Mouse (Mus musculus) cortical plate, adult 2 months (tissue): ENCODE measurements around the gene Glp1r. TPM values are rescaled to one million over a fixed set of nuclear protein-coding genes. Genes with fewer than 3 reads are reported as not detected.
A peak's percentile ranks its signal among the peaks of the same experiment; 100 is the strongest.

ENCODE experiments used
- H3K27ac ChIP-seq: fragments of 200-500 bp; 2 replicates; pipeline ENCODE4 v1.5.1; 2012; ENCODE audit warnings: low read length, control low read depth, inconsistent platforms; ENCODE audit not compliant: insufficient read depth
- H3K4me1 ChIP-seq: fragments of 200-500 bp; 2 replicates; pipeline ENCODE4 v1.6.1; 2011; ENCODE audit warnings: low read length; ENCODE audit not compliant: control insufficient read depth, insufficient read depth
- H3K4me3 ChIP-seq: fragments of 200-500 bp; 2 replicates; pipeline ENCODE4 v1.5.1; 2011; ENCODE audit warnings: mild to moderate bottlenecking, low read length, control low read depth; ENCODE audit not compliant: insufficient read depth
- CTCF ChIP-seq: fragments of 200-500 bp; IDR thresholded peaks from 2 replicates; pipeline ENCODE4 v1.5.1; 2011; ENCODE audit warnings: mild to moderate bottlenecking, control low read depth, low read length; ENCODE audit not compliant: insufficient read depth; ENCODE audit errors: extremely low read depth
- POLR2A ChIP-seq: fragments of 200-500 bp; IDR thresholded peaks from 2 replicates; pipeline ENCODE4 v1.6.1; 2011; ENCODE audit warnings: mild to moderate bottlenecking, low read length, control low read depth; ENCODE audit not compliant: insufficient read depth; ENCODE audit errors: extremely low read depth
- polyA plus RNA-seq: library from polyadenylated mRNA; depleted of rRNA; stranded (reverse); fragments of >200 nt; gene quantifications from 2 replicates; pipeline ENCODE4 v1.2.3, GENCODE M21; 2012; rRNA removed

Gene Glp1r
- polyA plus RNA-seq, 1 experiment: 0.31 TPM

DNA sequence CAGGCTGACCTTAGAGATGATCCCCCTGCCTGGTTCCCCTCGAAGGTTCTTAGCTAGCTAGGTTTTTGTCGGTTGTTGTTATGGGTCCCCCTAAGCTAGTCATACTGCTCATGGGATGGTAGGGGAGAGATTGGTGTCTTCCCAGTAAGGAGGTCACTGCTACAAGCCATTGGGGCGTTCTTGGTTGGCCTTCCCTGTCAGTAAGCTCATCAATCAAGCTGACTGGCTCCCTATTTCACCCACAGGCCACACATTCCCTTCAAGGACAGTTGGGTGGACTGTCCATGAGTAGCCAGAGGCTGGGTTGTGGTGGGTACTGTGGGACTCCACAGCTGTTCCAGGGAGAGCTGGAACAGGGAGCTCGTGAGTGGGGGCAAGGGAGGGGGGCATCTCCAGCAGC lies 81.9 kb downstream of the Glp1r start:
- no peaks in the 10 kb centered on the region for H3K4me1 ChIP-seq
- H3K4me3 ChIP-seq: no peak overlapping the region
- no peak overlapping the region for H3K27ac ChIP-seq
- TF ChIP-seq CTCF (no peak), POLR2A (no peak)

DNA sequence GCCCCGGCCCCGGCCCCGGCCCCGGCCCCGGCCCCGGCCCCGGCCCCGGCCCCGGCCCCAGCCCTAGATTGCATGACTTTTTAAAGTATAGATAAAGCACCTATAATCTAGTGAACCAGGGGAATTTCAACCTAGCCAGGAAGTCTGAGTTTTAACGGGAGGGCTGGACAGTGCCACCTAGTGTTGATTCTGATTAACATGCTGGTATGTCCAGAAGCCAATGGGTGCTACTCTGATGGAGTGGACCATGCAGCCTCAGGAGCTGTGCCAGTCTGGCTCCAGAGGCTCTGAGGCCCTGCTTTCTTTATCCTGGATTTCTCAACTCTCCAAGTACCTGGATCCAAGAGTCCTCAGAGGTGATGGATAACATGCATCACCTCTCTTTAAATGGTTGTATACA lies 88.6 kb downstream of the Glp1r start:
- Histone ChIP-seq H3K27ac (no peak overlapping the region), H3K4me3 (no peak overlapping the region), H3K4me1 (no peaks in the 10 kb centered on the region)
- TF ChIP-seq POLR2A (no peak), CTCF (peak; percentile 71)

Other genes starting within 250 kb of the Glp1r start
- 0.13 and 0.53 TPM in 2 replicates for gene Umodl1, start 52.8 kb downstream of the Glp1r start, polyA plus RNA-seq
- gene Abcg1, start 155.9 kb downstream of the Glp1r start, polyA plus RNA-seq: 27.8 and 29.8 TPM in 2 replicates
- not detected in 2 replicates for gene Tff3, start 227.8 kb downstream of the Glp1r start, polyA plus RNA-seq
- gene Tff2, start 242.5 kb downstream of the Glp1r start, polyA plus RNA-seq: not detected in 2 replicates